Mouse (Mus musculus) ES-Bruce4 (cell line): ENCODE results near the gene Gm26657.

Experiments
- CTCF ChIP-seq: IDR thresholded peaks from one replicate; pipeline ENCODE4 v1.8.1; 2011; ENCODE audit warnings: low read depth, low read length
- EP300 ChIP-seq: IDR thresholded peaks from 2 replicates; pipeline ENCODE4 v1.6.1; 2011; ENCODE audit warnings: low read depth, low read length; ENCODE audit not compliant: insufficient read depth
- POLR2A ChIP-seq: IDR thresholded peaks from one replicate; pipeline ENCODE4 v1.8.1; 2011; ENCODE audit warnings: low read length; ENCODE audit not compliant: insufficient read depth

- TF ChIP-seq CTCF: no peak
- TF ChIP-seq EP300: no peak
- no peak for TF ChIP-seq POLR2A
These were observed 2.8 kb downstream of the Gm26657 start for GRCm38 (mm10) chr4:56742698-56743097.
